Mouse (Mus musculus) intestine, embryonic 15.5 days (tissue): ENCODE results near the gene Zdhhc17. TPM values are rescaled to one million over a fixed set of nuclear protein-coding genes. Genes with fewer than 3 reads are reported as not detected.

Source experiments
- ATAC-seq: fragments of 200-750 bp; cut with Nextera tagmentation; 2 replicates; pipeline ENCODE4 v1.8.0; 2017; ENCODE audit warnings: moderate TSS enrichment, moderate library complexity
- H3K27ac ChIP-seq: fragments of 300-500 bp; sonication (generic); 2 replicates; pipeline ENCODE4 v1.5.1; 2015; ENCODE audit warnings: mild to moderate bottlenecking, inconsistent platforms
- H3K27me3 ChIP-seq: fragments of 300-500 bp; sonication (generic); replicated peaks from 2 replicates; pipeline ENCODE4 v1.6.1; 2015; ENCODE audit warnings: inconsistent platforms
- H3K36me3 ChIP-seq: fragments of 300-500 bp; sonication (generic); 2 replicates; pipeline ENCODE4 v1.6.1; 2015; ENCODE audit warnings: inconsistent platforms
- H3K4me1 ChIP-seq: fragments of 300-500 bp; sonication (generic); replicated peaks from 2 replicates; pipeline ENCODE4 v1.6.1; 2015; ENCODE audit warnings: inconsistent platforms
- H3K4me2 ChIP-seq: fragments of 300-500 bp; sonication (generic); replicated peaks from 2 replicates; pipeline ENCODE4 v1.6.1; 2015; ENCODE audit warnings: mild to moderate bottlenecking, inconsistent platforms
- H3K4me3 ChIP-seq: fragments of 300-500 bp; sonication (generic); replicated peaks from 2 replicates; pipeline ENCODE4 v1.5.1; 2015; ENCODE audit warnings: inconsistent platforms
- H3K9ac ChIP-seq: fragments of 300-500 bp; sonication (generic); 2 replicates; pipeline ENCODE4 v1.6.1; 2015; ENCODE audit warnings: inconsistent platforms
- H3K9me3 ChIP-seq: fragments of 300-500 bp; sonication (generic); 2 replicates; pipeline ENCODE4 v1.6.1; 2016; ENCODE audit warnings: inconsistent platforms
- WGBS: fragments of 180-500 bp; shearing (Covaris S2); methylation state at CpG from one replicate; pipeline ENCODE4 v1.1.7; 2015; 5-methylcytosine and 5-hydroxymethylcytosine counted together
- polyA plus RNA-seq: library from polyadenylated mRNA; unstranded; fragments of >200 nt; fragmentation: Nextera tagmentation; extraction: Ambion mirVana; gene quantifications from 2 replicates; pipeline ENCODE4 v1.2.1, GENCODE M21; 2015

Zdhhc17 gene
- polyA plus RNA-seq, 1 experiment from 2014 or later, result 19.3 TPM

GRCm38 (mm10) chr10:110971998-110972397, 37.9 kb downstream of the Zdhhc17 start:
- no peak overlapping the region for H3K27ac ChIP-seq
- no peaks in the 10 kb centered on the region; the same call in 1 of the 2 replicates for H3K36me3 ChIP-seq
- H3K4me2 ChIP-seq, result no peak overlapping the region
- H3K9ac ChIP-seq, result no peak overlapping the region
- no peaks in the 10 kb centered on the region for H3K9me3 ChIP-seq
- peak; percentile 82 for ATAC-seq
- H3K4me1 ChIP-seq, result no peaks in the 10 kb centered on the region
- 32% methylated on average over 9 of the region's 9 CpGs for WGBS
- no peaks in the 10 kb centered on the region for H3K27me3 ChIP-seq
- no peak overlapping the region for H3K4me3 ChIP-seq

GRCm38 (mm10) chr10:110971483-110971882, 38.5 kb downstream of the Zdhhc17 start:
- Histone ChIP-seq H3K4me3 (no peak overlapping the region), H3K9me3 (no peaks in the 10 kb centered on the region), H3K27ac (no peak overlapping the region), H3K9ac (no peak overlapping the region), H3K36me3 (no peaks in the 10 kb centered on the region; the same call in 1 of the 2 replicates), H3K4me1 (no peaks in the 10 kb centered on the region), H3K27me3 (no peaks in the 10 kb centered on the region), H3K4me2 (no peak overlapping the region)
- WGBS, result 69% methylated on average over 6 of the region's 6 CpGs
- ATAC-seq, result peak; percentile 19; the same call in 1 of the 2 replicates

GRCm38 (mm10) chr10:110971044-110971443, 38.9 kb downstream of the Zdhhc17 start:
- no peak overlapping the region for H3K9ac ChIP-seq
- H3K36me3 ChIP-seq, result no peaks in the 10 kb centered on the region; the same call in 1 of the 2 replicates
- 59% methylated on average over 3 of the region's 3 CpGs for WGBS
- no peaks in the 10 kb centered on the region for H3K9me3 ChIP-seq
- no peaks in the 10 kb centered on the region for H3K4me1 ChIP-seq
- H3K4me3 ChIP-seq, result no peak overlapping the region
- no peak for ATAC-seq
- no peak overlapping the region for H3K4me2 ChIP-seq
- no peaks in the 10 kb centered on the region for H3K27me3 ChIP-seq
- no peak overlapping the region for H3K27ac ChIP-seq

GRCm38 (mm10) chr10:110962172-110962571, 47.8 kb downstream of the Zdhhc17 start:
- 27% methylated on average over 1 of the region's 1 CpGs for WGBS
- Histone ChIP-seq H3K9me3 (no peaks in the 10 kb centered on the region), H3K4me1 (no peaks in the 10 kb centered on the region), H3K36me3 (peaks cover 5% of the 10 kb centered on the region; the same call in 1 of the 2 replicates), H3K27ac (no peak overlapping the region), H3K9ac (no peak overlapping the region), H3K4me3 (no peak overlapping the region), H3K27me3 (no peaks in the 10 kb centered on the region), H3K4me2 (no peak overlapping the region)
- ATAC-seq, result no peak

- WGBS, result 90% methylated on average over 6 of the region's 6 CpGs
- no peak overlapping the region for H3K4me2 ChIP-seq
- no peak overlapping the region for H3K9ac ChIP-seq
- peaks cover 5% of the 10 kb centered on the region; the same call in 1 of the 2 replicates for H3K36me3 ChIP-seq
- H3K27ac ChIP-seq, result no peak overlapping the region
- no peak for ATAC-seq
- H3K4me1 ChIP-seq, result no peaks in the 10 kb centered on the region
- H3K27me3 ChIP-seq, result no peaks in the 10 kb centered on the region
- no peak overlapping the region for H3K4me3 ChIP-seq
- H3K9me3 ChIP-seq, result no peaks in the 10 kb centered on the region
Measured at GRCm38 (mm10) chr10:110960841-110961240, 49.1 kb downstream of the Zdhhc17 start.

- Histone ChIP-seq H3K4me2 (no peak overlapping the region), H3K4me3 (no peak overlapping the region), H3K27ac (no peak overlapping the region), H3K9me3 (no peaks in the 10 kb centered on the region), H3K36me3 (peaks cover 5% of the 10 kb centered on the region; the same call in 1 of the 2 replicates), H3K27me3 (no peaks in the 10 kb centered on the region), H3K4me1 (no peaks in the 10 kb centered on the region), H3K9ac (no peak overlapping the region)
- WGBS, result 89% methylated on average over 8 of the region's 8 CpGs
- no peak for ATAC-seq
Measured at GRCm38 (mm10) chr10:110959781-110960180, 50.2 kb downstream of the Zdhhc17 start.

- ATAC-seq, result no peak
- peaks cover 5% of the 10 kb centered on the region; the same call in 1 of the 2 replicates for H3K36me3 ChIP-seq
- WGBS, result 94% methylated on average over 6 of the region's 6 CpGs
Measured at GRCm38 (mm10) chr10:110958879-110959278, 51.1 kb downstream of the Zdhhc17 start.

GRCm38 (mm10) chr10:110952937-110953451, 56.9 kb downstream of the Zdhhc17 start:
- WGBS, result 56% methylated on average over 9 of the region's 9 CpGs
- H3K27ac ChIP-seq, result 0 out of 2 replicates have a peak overlapping the region, but pooled peaks have one; percentile 42
- H3K4me2 ChIP-seq, result no peak overlapping the region
- H3K27me3 ChIP-seq, result no peaks in the 10 kb centered on the region
- peak; percentile 82 for ATAC-seq
- H3K9ac ChIP-seq, result no peak overlapping the region
- no peaks in the 10 kb centered on the region for H3K4me1 ChIP-seq
- H3K36me3 ChIP-seq, result no peaks in the 10 kb centered on the region
- no peaks in the 10 kb centered on the region for H3K9me3 ChIP-seq
- no peak overlapping the region for H3K4me3 ChIP-seq

More at GRCm38 (mm10) chr10:110958879-110959278, 51.1 kb downstream of the Zdhhc17 start:
- Histone ChIP-seq H3K9me3 (no peaks in the 10 kb centered on the region), H3K27me3 (no peaks in the 10 kb centered on the region), H3K4me1 (no peaks in the 10 kb centered on the region), H3K4me2 (no peak overlapping the region), H3K9ac (no peak overlapping the region), H3K27ac (no peak overlapping the region), H3K4me3 (no peak overlapping the region)

- Histone ChIP-seq H3K4me2 (no peak overlapping the region), H3K9ac (no peak overlapping the region), H3K36me3 (0 out of 2 replicates have a peak, but pooled peaks cover 4% of the 10 kb centered on the region), H3K4me1 (no peaks in the 10 kb centered on the region), H3K9me3 (no peaks in the 10 kb centered on the region), H3K4me3 (no peak overlapping the region), H3K27me3 (no peaks in the 10 kb centered on the region), H3K27ac (no peak overlapping the region)
- 72% methylated on average over 8 of the region's 8 CpGs for WGBS
- no peak for ATAC-seq
Measured at GRCm38 (mm10) chr10:110952271-110952670, 57.7 kb downstream of the Zdhhc17 start.

GRCm38 (mm10) chr10:110951748-110952147, 58.2 kb downstream of the Zdhhc17 start:
- Histone ChIP-seq H3K27ac (no peak overlapping the region), H3K36me3 (0 out of 2 replicates have a peak, but pooled peaks cover 5% of the 10 kb centered on the region), H3K9me3 (no peaks in the 10 kb centered on the region), H3K4me1 (no peaks in the 10 kb centered on the region), H3K9ac (no peak overlapping the region), H3K27me3 (no peaks in the 10 kb centered on the region), H3K4me3 (no peak overlapping the region), H3K4me2 (no peak overlapping the region)
- 67% methylated on average over 4 of the region's 4 CpGs for WGBS
- no peak for ATAC-seq

GRCm38 (mm10) chr10:110951112-110951511, 58.8 kb downstream of the Zdhhc17 start:
- H3K27me3 ChIP-seq, result no peaks in the 10 kb centered on the region
- H3K27ac ChIP-seq, result no peak overlapping the region
- WGBS, result 93% methylated on average over 1 of the region's 1 CpGs
- H3K4me3 ChIP-seq, result no peak overlapping the region
- H3K9me3 ChIP-seq, result no peaks in the 10 kb centered on the region
- H3K4me2 ChIP-seq, result no peak overlapping the region
- no peaks in the 10 kb centered on the region for H3K4me1 ChIP-seq
- ATAC-seq, result no peak
- H3K36me3 ChIP-seq, result 0 out of 2 replicates have a peak, but pooled peaks cover 5% of the 10 kb centered on the region
- H3K9ac ChIP-seq, result no peak overlapping the region

GRCm38 (mm10) chr10:110947574-110947973, 62.4 kb downstream of the Zdhhc17 start:
- 75% methylated on average over 4 of the region's 4 CpGs for WGBS
- no peak overlapping the region for H3K9ac ChIP-seq
- H3K36me3 ChIP-seq, result peaks cover 11% of the 10 kb centered on the region; the same call in 1 of the 2 replicates
- no peak overlapping the region for H3K27ac ChIP-seq
- H3K4me1 ChIP-seq, result no peaks in the 10 kb centered on the region
- no peak overlapping the region for H3K4me2 ChIP-seq
- no peak for ATAC-seq
- no peaks in the 10 kb centered on the region for H3K27me3 ChIP-seq
- H3K4me3 ChIP-seq, result no peak overlapping the region
- no peaks in the 10 kb centered on the region for H3K9me3 ChIP-seq

GRCm38 (mm10) chr10:110945966-110946365, 64.0 kb downstream of the Zdhhc17 start:
- Histone ChIP-seq H3K9me3 (no peaks in the 10 kb centered on the region), H3K4me1 (no peaks in the 10 kb centered on the region), H3K27ac (no peak overlapping the region), H3K4me3 (no peak overlapping the region), H3K36me3 (peaks cover 13% of the 10 kb centered on the region; the same call in 1 of the 2 replicates), H3K9ac (no peak overlapping the region), H3K4me2 (no peak overlapping the region), H3K27me3 (no peaks in the 10 kb centered on the region)
- 75% methylated on average over 12 of the region's 12 CpGs for WGBS
- no peak for ATAC-seq
